Mouse (Mus musculus): ENCODE measurements at regions not wholly inside any gene's neighbourhood (a gene's known extent, or its start where the extent isn't known, plus 50 kb on each side); places are given as distances from the start of the nearest gene placed in this dataset.
"Not testable (repeated sequence)": the region's sequence is repeated elsewhere in the genome, so short reads cannot be mapped to it uniquely, and the experiment has no call there.

DNA sequence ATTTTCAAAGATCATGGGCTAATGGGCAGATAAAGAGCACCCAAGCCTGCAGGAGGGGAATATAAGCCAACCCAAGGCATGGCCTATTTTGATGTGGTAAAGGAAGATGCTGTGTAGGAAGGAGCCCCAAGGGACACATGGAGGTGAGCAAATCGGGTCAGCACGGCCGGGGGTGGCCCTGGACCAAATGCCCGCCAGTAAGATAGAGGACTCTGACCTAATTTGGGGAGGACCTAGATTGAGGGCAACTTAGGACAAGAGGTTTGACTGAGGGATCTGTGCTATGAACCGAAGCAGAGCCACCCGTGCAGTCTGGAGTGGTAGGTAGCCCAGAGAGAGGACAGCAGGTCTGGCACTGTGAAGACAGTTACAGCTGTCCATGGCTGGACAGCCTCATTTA lies 166.9 kb upstream of the Myt1l start:
- no peak for DNase-seq (ENCODE audit: low read depth in 1 of 2, low spot score in 2 of 2)

DNA sequence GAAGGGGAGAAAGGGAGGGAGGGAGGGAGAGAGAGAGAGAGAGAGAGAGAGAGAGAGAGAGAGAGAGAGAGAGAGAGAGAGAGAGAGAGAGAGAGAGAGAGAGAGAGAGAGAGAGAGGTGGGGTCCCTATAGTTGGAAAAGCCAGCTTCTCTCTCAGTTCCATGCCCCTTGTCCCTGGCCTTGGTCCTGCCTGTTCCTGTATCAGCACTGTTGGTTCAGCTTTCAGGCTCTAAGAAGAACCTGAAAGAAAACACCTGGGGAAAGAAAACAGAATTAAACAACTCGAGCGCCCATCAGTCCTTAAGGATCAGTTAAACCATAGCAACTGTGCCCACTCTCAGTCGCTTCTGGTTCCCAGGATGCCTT lies 160.5 kb upstream of the Myt1l start:
- DNase-seq (ENCODE audit: low read depth in 1 of 2, low spot score in 2 of 2) = not testable (repeated sequence)

DNA sequence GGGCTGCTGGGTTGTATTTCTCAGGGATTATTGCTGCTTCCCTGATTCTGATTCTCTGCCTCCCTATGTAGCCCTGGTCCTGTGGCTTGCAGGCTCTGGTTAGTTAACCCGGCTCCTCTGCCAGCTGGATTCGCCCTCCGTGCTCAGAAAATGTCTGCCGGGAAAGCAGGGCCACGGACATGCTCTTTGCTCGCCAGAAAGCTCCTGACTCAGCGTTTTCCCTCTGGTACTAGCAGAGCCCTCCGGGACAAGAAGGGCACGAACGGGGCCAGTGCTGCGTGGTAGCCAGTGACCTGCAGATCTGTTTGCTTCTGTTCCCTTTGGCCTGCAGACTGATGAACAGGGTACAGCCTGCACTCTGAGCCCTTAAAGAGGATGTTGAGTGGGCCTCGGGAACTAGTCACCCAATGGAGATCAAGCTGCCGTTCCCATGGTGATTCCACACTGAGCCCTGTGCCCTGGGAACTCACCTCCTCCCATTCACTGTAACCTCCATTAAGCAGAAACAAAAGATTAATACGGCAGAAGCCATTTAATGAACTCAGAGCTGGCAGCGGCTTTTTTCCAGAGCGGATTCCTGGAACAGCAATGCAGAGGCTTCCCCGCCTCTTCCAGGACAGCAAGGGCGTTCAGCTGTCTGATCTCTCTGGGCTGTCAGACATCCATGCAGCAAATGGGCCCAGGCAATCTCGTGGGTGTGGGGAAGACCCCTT lies 159.9 kb upstream of the Myt1l start:
- no peak for DNase-seq (ENCODE audit: low read depth in 1 of 2, low spot score in 2 of 2)

DNA sequence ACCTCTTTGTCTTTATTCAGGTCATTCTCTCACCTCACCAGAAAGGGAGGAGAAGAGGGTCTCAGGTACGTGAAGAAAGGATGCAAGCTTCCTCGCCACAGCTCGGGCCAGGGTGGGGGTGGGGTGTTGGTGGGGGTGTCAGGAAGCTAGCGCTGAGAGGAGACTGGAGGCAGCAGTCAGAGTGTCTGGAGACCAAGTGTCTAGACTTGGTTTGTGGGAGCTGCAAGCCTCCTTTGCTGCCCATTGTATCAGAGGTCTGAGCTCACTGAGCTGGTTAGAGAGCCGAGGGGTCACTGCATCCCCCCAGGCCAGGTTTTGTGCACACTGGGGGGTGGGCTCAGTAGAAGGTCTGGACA lies 159.4 kb upstream of the Myt1l start:
- no peak for DNase-seq (ENCODE audit: low read depth in 1 of 2, low spot score in 2 of 2)

DNA sequence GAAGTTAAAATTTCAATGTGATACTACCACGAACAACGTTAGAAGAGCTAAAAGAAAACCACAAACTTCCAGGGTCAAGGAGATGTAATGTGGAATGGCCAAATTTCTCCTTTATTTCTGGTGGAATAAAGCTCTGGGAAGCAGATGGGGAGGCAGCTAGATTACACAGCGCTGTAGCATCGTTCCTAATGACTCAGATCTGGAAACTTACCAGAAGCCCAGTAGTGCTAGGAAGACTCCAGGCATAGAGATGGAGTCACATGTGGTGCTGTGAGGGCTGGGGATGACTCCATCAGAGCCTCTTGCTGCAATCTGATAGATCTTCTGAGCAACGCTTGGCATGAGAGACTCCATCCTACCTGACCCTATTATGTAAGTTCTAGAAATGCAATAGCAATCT lies 136.4 kb upstream of the Myt1l start:
- DNase-seq (ENCODE audit: low read depth in 1 of 2, low spot score in 2 of 2) = no peak

DNA sequence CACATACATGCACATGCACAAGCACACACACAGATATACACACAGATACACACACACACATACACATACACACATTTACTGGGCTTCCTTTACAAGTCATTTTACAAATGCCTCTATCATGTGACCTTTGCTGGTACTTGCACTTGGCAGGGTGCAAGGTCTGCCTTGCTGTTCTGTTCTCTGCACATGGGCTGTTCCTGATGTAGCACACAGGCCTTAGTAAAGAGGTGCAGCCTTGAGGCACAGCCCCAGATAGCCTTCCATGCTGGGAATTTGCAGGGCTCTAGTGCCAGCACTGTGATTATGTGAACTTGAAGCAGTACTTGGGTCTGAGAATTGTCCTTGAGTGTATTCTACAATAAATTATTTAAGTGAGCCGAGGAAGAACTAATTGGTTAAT lies 133.9 kb upstream of the Myt1l start:
- no peak for DNase-seq (ENCODE audit: low read depth in 1 of 2, low spot score in 2 of 2)

DNA sequence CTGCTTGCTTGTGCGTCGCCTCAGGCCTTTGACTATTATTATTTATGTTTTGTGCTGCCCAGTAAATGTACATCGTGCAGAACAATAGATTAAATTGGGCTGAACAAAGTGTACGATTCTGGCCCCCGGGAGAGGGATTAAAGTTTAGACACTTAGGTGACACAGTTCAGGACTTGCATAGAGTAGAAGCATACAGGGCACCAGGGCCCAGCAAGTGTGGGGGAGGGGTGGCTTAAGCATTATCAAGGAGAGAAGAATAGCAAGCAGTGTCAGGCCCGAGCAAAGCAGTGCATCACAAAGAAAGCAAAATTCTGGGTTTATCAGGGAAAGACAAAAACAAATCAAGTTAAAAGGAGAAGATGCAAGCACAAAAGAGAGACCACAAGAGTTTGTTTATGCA lies 133.3 kb upstream of the Myt1l start:
- no peak for DNase-seq (ENCODE audit: low read depth in 1 of 2, low spot score in 2 of 2)

DNA sequence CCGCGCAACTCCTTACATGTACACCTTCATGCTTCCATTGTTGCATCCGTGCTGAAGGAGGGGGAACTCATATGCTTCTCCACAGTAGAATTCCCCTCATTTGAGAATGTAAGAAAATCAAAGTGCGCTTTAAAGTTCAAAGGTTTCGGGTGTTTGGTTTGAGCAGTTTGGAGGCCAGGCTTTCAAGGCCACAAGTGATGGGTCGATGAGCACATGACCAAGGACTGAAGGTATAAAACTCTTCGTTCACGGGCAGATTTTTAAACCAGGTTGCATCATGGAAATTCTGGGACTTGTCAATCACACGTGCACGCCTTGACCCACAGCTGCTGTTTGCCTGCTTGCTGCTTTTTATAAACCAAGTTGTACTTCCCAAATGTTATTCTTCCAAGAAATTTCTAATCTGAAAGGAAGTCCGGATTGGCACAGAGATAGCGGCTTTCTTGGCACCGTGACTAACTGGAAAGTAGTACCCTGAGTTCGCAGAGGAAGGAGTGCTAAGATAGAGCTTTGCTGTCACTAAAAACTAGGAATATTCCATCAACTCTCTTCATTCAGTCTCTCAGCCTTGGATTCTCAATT lies 132.7 kb upstream of the Myt1l start:
- no peak for DNase-seq (ENCODE audit: low read depth in 1 of 2, low spot score in 2 of 2)

DNA sequence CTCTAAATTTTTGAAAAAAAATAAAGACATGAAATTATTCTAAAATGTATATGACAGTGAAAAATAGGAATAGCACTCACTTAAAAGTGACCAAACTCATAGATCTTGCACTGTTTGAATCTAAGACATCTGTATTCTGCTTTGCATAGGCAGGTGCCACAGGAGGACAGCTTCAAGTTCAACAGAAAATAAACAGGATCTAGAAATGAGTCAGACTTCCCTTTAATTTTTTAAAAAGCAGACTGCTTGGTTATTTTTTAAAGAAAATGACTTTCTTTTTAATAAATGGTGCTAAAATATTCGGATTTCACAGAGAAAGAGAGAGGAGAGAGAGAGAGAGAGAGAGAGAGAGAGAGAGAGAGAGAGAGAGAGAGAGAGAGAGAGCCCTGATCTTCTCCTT lies 123.8 kb upstream of the Myt1l start:
- no peak for DNase-seq (ENCODE audit: low read depth in 1 of 2, low spot score in 2 of 2)

DNA sequence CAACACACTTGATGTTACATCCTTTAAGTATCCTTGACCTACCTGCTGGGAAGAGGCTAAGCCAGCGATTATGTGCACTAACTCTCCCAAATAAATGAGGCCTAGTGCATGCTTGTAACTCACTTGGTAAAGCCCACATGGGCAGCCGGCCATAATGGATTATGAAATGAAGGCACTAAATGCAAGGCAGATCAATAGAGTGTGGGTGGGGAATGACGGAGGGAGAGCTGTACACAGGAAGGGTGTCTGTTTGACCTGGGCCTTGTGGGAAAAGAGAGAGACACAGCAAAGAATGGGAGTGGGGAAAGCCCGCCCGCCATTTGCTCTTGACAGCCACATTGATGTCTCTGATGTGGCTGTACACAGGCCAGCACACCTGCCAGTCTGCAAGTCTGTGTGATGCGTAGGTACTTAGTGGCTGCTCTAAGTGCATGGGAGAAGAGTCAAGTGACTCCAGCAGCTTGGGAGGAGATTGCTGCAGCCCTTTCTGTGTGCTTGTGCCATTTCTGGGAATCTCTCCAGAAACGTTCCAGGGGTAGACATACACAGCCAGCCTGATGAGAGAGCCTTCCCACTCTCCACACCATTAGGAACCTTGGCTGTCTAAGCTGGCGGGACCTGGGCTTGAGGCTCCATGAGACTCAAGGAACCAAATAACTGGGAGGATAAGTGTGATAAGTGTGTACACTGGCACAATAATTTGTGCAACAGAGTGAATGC lies 118.7 kb upstream of the Myt1l start:
- no peak for DNase-seq (ENCODE audit: low read depth in 1 of 2, low spot score in 2 of 2)

DNA sequence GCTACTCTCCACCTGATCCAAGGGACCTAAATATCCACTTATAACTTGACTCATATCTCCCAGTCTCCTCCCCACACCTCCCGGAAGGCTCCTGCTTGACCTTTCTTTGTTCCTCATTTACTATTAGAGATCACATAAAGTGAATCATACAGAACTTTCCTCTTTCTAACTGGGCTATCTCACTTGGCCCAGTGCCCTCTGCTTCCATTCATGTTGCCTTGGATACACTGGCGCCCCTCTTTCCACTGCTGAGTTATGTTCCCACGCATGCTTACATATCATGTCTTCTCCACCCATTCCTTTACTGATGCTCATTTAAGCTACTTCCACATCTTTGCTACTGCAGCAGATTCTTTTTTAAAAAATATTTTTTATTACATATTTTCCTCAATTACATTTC lies 94.2 kb upstream of the Myt1l start:
- no peak for DNase-seq (ENCODE audit: low read depth in 1 of 2, low spot score in 2 of 2)

DNA sequence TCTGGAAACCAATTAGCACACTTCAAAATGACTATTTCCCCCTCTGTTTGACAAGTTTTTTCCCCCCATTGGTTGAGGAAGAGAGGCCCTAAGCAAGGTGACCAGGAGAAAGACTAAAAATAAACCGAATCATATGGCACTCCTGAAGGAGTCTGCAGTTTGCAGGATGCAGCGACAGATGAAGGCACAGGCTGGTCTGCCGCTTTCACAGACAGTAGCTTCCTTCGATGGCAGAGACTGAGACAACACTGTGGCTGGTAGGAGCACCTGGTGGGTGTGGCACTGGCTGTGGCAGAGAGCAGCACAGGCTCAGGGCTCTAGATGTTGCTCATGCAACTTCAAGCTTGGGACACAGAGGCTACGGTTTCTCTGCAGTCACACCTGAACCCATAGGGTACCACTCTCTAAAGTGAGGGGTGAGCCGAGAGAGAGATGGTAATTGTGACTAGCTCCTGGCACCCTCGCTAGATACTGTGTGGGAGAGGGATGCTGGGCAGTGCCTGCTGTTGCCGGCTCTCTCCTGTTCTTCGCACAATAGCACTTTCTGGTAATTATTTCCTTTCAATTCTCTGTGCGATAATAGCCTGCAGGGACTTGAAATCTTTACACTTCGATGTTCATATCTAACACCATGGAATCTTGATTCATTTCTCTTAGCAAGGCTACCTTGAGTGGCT lies 88.7 kb upstream of the Myt1l start:
- DNase-seq (ENCODE audit: low read depth in 1 of 2, low spot score in 2 of 2) = no peak

DNA sequence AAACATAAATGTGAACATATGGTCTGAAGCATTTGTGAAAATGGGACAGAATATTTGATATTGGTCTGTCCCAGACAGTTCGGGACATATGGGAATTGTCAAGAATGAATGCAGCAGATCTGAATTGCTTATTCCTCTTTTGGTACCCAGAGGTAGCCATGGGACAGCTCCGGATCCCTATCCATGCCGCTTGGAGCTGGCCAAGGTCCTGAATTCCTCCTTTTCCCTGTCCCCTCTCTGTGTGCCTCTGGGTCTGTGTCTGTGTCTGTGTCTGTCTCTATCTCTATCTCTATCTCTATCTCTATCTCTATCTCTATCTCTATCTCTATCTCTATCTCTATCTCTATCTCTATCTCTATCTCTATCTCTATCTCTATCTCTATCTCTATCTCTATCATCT lies 63.0 kb upstream of the Myt1l start:
- DNase-seq (ENCODE audit: low read depth in 1 of 2, low spot score in 2 of 2) = not testable (repeated sequence)

Data from monocyte, adult 2 months (primary cell).